Mouse (Mus musculus) small intestine, adult 10 weeks (tissue): ENCODE measurements around the gene Olfr1141. TPM values are rescaled to one million over a fixed set of nuclear protein-coding genes. Genes with fewer than 3 reads are reported as not detected.

Experiments used
- polyA plus RNA-seq: library from polyadenylated mRNA; stranded (reverse); fragments of 350-450 nt; fragmentation: Illumina TruSeq; extraction: RNeasy Lipid Tissue Mini Kit (QIAGEN cat#74804); gene quantifications from one replicate; pipeline ENCODE4 v1.2.3, GENCODE M21; 2014; ENCODE audit warnings: low replicate concordance

Olfr1141 gene
- polyA plus RNA-seq = not detected

DNA sequence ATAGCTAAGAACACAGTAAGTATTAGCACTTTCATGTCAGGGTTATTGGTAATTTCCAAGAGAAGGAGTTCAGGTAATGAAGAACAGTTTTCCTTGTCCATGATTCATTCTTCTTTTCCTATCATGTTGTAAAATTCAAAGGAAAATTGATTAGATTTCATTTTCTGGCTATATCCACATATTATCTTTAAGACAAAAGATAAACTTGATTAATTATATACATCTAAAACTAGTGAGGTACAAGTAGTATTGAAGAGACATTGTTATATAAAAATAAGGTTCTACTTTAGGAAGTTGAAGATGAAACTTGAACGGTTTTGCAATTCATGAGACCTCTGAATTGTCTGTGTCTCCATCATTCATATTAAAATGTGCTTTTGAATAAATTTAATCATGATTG is at the start of gene Olfr1141:
Olfr1141 (minus strand) TSS at position 101 of the 400 bp plus-strand sequence.

GRCm38 (mm10) chr2:87800292-87800691 is 46.5 kb upstream of the Olfr1141 start, which contains the start of gene Olfr1143:
Olfr1143 (plus strand) TSS chr2:87800592.

DNA sequence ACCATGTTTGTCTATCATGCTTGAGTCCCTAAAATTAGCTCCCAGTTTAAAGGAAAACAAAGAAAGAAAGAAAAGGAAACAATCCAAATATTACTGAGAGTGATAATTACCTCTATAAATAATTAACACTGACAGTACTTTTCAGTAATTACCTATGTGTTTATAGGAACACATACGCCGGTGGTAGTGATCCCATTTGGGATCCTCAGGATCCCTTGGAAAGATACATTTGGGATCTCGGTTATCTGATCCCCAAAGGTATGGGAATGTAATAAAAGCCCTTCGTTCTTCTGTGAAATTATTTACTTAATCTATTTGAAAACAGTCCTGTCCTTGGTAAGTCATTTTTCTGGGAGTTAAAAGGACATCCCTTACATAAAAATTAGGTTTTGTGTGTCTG is 25.4 kb upstream of the Olfr1141 start, which contains the start of gene Olfr152:
Olfr152 (plus strand) TSS at position 301 of the 400 bp plus-strand sequence.

GRCm38 (mm10) chr2:87743452-87743851 is 10.3 kb downstream of the Olfr1141 start, which contains the start of gene Olfr1140:
Olfr1140 (plus strand) TSS chr2:87743752.

GRCm38 (mm10) chr2:87739878-87740277 is 13.9 kb downstream of the Olfr1141 start, which contains the start of gene Olfr1138:
Olfr1138 (minus strand) TSS chr2:87739978.

DNA sequence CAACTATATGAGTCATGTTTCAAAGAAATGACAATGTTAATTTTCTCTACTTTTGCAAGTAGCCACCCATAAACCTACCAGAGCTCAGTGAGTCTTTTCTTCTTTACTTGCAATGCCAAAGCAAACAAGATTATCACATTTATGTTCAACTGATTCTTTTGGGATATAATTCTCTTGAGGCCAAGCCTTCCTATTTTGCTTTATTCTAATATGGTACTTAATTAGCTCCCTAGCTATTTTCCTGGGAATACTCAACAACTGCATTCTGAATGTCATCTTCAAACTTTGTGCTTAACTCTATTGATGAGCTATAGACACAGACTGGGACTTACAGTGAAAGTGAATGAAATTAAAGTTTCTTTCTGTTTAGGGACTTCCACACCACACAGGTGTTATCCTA is 40.7 kb downstream of the Olfr1141 start, which contains the start of gene Olfr1137:
Olfr1137 (minus strand) TSS at position 101 of the 400 bp plus-strand sequence.

Other genes with a start within 250 kb of the Olfr1141 start
- not detected for gene Pramel6, start 247.4 kb downstream of the Olfr1141 start, polyA plus RNA-seq
- gene Olfr153, start 222.2 kb downstream of the Olfr1141 start, polyA plus RNA-seq = not detected
- gene Olfr1128, start 208.4 kb downstream of the Olfr1141 start, polyA plus RNA-seq = not detected
- gene Olfr1129, start 180.1 kb downstream of the Olfr1141 start, polyA plus RNA-seq = not detected
- gene Olfr1130, start 147.8 kb downstream of the Olfr1141 start, polyA plus RNA-seq = not detected
- not detected for gene Olfr1131, start 126.9 kb downstream of the Olfr1141 start, polyA plus RNA-seq
- gene Olfr1132, start 116.5 kb downstream of the Olfr1141 start, polyA plus RNA-seq = not detected
- gene Olfr1133, start 106.6 kb downstream of the Olfr1141 start, polyA plus RNA-seq = not detected
- not detected for gene Olfr1134, start 95.5 kb downstream of the Olfr1141 start, polyA plus RNA-seq
- gene Olfr1135, start 80.3 kb downstream of the Olfr1141 start, polyA plus RNA-seq = not detected
- not detected for gene Olfr1136, start 60.0 kb downstream of the Olfr1141 start, polyA plus RNA-seq
- gene Olfr1137, start 40.8 kb downstream of the Olfr1141 start, polyA plus RNA-seq = not detected
- gene Olfr1138, start 14.0 kb downstream of the Olfr1141 start, polyA plus RNA-seq = not detected
- gene Olfr1140, start 10.2 kb downstream of the Olfr1141 start, polyA plus RNA-seq = not detected
- gene Olfr152, start 25.5 kb upstream of the Olfr1141 start, polyA plus RNA-seq = not detected
- gene Olfr1143, start 46.6 kb upstream of the Olfr1141 start, polyA plus RNA-seq = not detected
- not detected for gene Olfr1145, start 55.8 kb upstream of the Olfr1141 start, polyA plus RNA-seq
- gene Olfr1148, start 76.5 kb upstream of the Olfr1141 start, polyA plus RNA-seq = not detected
- gene Olfr1150-ps1, start 90.0 kb upstream of the Olfr1141 start, polyA plus RNA-seq = not detected
- not detected for gene Olfr1151, start 101.9 kb upstream of the Olfr1141 start, polyA plus RNA-seq
- not detected for gene Olfr1152, start 112.5 kb upstream of the Olfr1141 start, polyA plus RNA-seq
- gene Olfr1153, start 141.0 kb upstream of the Olfr1141 start, polyA plus RNA-seq = not detected
- gene Olfr1154, start 151.2 kb upstream of the Olfr1141 start, polyA plus RNA-seq = not detected
- not detected for gene Olfr1155, start 191.1 kb upstream of the Olfr1141 start, polyA plus RNA-seq
- not detected for gene Olfr1156, start 199.1 kb upstream of the Olfr1141 start, polyA plus RNA-seq
- not detected for gene Olfr1157, start 214.3 kb upstream of the Olfr1141 start, polyA plus RNA-seq
- not detected for gene Olfr74, start 220.7 kb upstream of the Olfr1141 start, polyA plus RNA-seq
- not detected for gene Olfr1158, start 236.1 kb upstream of the Olfr1141 start, polyA plus RNA-seq